Mouse (Mus musculus) heart, embryonic 11.5 days (tissue): ENCODE results near the gene Fkbp4. TPM values are rescaled to one million over a fixed set of nuclear protein-coding genes. Genes with fewer than 3 reads are reported as not detected.

Experiments
- ATAC-seq: fragments of 200-750 bp; cut with Nextera tagmentation; replicated peaks from 2 replicates; pipeline ENCODE4 v1.8.0; 2017; ENCODE audit warnings: moderate library complexity; ENCODE audit not compliant: insufficient number of reproducible peaks, low FRiP score, low TSS enrichment
- H3K27ac ChIP-seq: fragments of 300-500 bp; sonication (generic); 2 replicates; pipeline ENCODE4 v1.5.1; 2014; ENCODE audit warnings: mild to moderate bottlenecking, low read depth, low read length
- H3K27me3 ChIP-seq: fragments of 300-500 bp; sonication (generic); 2 replicates; pipeline ENCODE4 v1.6.1; 2014; ENCODE audit warnings: mild to moderate bottlenecking, low read length, mixed read lengths; ENCODE audit not compliant: control insufficient read depth, insufficient read depth
- H3K36me3 ChIP-seq: fragments of 300-500 bp; sonication (generic); 2 replicates; pipeline ENCODE4 v1.6.1; 2014; ENCODE audit warnings: mild to moderate bottlenecking, low read length, moderate library complexity, mixed read lengths; ENCODE audit not compliant: control insufficient read depth, insufficient read depth
- H3K4me1 ChIP-seq: fragments of 300-500 bp; sonication (generic); 2 replicates; pipeline ENCODE4 v1.6.1; 2014; ENCODE audit warnings: low read length; ENCODE audit not compliant: control insufficient read depth, insufficient read depth
- H3K4me2 ChIP-seq: fragments of 300-500 bp; sonication (generic); 2 replicates; pipeline ENCODE4 v1.6.1; 2014; ENCODE audit warnings: mild to moderate bottlenecking, moderate library complexity
- H3K4me3 ChIP-seq: fragments of 300-500 bp; sonication (generic); 2 replicates; pipeline ENCODE4 v1.5.1; 2014; ENCODE audit warnings: low read depth, low read length
- H3K9ac ChIP-seq: fragments of 300-500 bp; sonication (generic); 2 replicates; pipeline ENCODE4 v1.6.1; 2014; ENCODE audit warnings: mild to moderate bottlenecking, low read depth, low read length, moderate library complexity
- H3K9me3 ChIP-seq: fragments of 300-500 bp; sonication (generic); replicated peaks from 2 replicates; pipeline ENCODE4 v1.6.1; 2016; ENCODE audit warnings: low read length; ENCODE audit not compliant: control insufficient read depth
- WGBS: fragments of 180-500 bp; shearing (Covaris S2); extraction: QIAGEN DNeasy Blood & Tissue Kit; methylation state at CpG from one replicate; pipeline ENCODE4 v1.1.7; 2014; ENCODE audit not compliant: insufficient replicate concordance; 5-methylcytosine and 5-hydroxymethylcytosine counted together
- polyA plus RNA-seq: library from polyadenylated mRNA; unstranded; fragments of >200 nt; fragmentation: Nextera tagmentation; extraction: Ambion mirVana; gene quantifications from 2 replicates; pipeline ENCODE4 v1.2.1, GENCODE M21; 2014

The Fkbp4 gene
- polyA plus RNA-seq, 1 experiment from 2014 or later: 270 TPM

DNA sequence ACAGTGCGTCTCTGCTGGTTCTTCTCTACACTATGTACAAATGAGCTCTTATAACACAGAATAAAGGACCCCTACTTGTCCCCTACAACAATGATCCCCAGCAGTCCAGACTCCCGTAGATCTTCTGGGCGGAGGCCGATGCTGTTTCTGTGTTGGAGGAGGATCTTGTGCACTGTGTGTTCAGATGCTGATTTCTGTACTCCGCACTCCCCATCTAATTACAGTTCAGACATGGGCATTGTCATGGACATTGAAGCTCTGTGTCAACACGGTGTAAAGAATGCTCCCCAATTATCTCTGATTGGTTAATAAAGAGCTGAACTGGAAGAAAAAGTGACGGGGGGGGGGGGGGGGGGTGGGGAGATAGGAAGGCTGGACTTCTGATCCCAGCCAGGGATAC is 27.6 kb upstream of the Fkbp4 start:
- H3K4me2 ChIP-seq: no peak overlapping the region
- H3K4me1 ChIP-seq: no peaks in the 10 kb centered on the region; the same call in 1 of the 2 replicates
- H3K27me3 ChIP-seq: no peaks in the 10 kb centered on the region
- H3K27ac ChIP-seq: no peak overlapping the region
- H3K9me3 ChIP-seq: 0 out of 2 replicates have a peak, but pooled peaks cover 2% of the 10 kb centered on the region
- H3K36me3 ChIP-seq: no peaks in the 10 kb centered on the region
- H3K4me3 ChIP-seq: no peak overlapping the region
- whole genome bisulfite sequencing: 62% methylated on average over 7 of the region's 7 CpGs
- ATAC-seq: no peak
- no peak overlapping the region for H3K9ac ChIP-seq

DNA sequence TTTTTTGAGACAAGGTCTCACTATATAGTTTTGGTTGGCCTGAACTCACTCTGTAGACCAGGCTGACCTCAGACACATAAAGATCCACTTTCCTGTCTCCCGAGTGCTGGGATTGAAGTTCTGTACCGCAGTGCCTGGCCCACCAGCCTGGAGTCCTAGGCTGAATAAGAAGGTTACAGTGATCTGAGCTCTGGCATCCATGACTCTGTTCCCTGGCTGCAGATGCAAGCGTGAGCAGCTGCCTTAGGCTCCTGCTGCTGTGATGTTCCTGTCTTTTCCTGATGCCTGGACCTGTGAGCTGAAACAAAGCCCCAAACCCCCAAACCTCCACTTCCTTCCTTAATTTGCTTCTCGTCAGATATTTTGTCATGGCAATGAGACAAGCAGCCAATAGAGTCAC is 26.5 kb upstream of the Fkbp4 start:
- Histone ChIP-seq H3K4me2 (no peak overlapping the region), H3K9ac (no peak overlapping the region), H3K4me1 (no peaks in the 10 kb centered on the region; the same call in 1 of the 2 replicates), H3K36me3 (no peaks in the 10 kb centered on the region), H3K27me3 (no peaks in the 10 kb centered on the region), H3K4me3 (no peak overlapping the region), H3K9me3 (0 out of 2 replicates have a peak, but pooled peaks cover 2% of the 10 kb centered on the region), H3K27ac (no peak overlapping the region)
- ATAC-seq: no peak
- 72% methylated on average over 4 of the region's 4 CpGs for WGBS

DNA sequence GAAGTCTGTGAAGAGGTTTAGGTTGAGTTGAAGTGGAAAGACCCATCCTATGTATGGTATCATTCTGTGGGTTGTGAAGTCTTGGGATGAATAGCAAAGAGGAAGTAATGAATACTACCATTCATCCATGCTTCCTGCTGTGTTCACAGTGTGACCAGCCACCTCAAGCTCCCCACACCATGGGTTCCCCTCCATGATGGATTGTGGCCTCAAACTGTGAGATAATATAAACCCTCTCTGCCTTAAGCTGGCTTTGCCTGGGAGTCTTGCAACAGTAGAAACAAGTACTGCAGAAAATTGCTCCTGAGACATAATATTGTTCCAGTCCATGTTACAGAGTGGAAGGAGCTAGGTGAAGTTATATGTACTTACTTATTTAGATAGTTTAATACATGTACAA is 23.1 kb upstream of the Fkbp4 start:
- no peaks in the 10 kb centered on the region for H3K36me3 ChIP-seq
- no peaks in the 10 kb centered on the region; the same call in 1 of the 2 replicates for H3K4me1 ChIP-seq
- no peak for ATAC-seq
- no peak overlapping the region for H3K27ac ChIP-seq
- no peak overlapping the region for H3K4me3 ChIP-seq
- H3K4me2 ChIP-seq: no peak overlapping the region
- no peak overlapping the region for H3K9ac ChIP-seq
- 0 out of 2 replicates have a peak, but pooled peaks cover 2% of the 10 kb centered on the region for H3K9me3 ChIP-seq
- no peaks in the 10 kb centered on the region for H3K27me3 ChIP-seq

DNA sequence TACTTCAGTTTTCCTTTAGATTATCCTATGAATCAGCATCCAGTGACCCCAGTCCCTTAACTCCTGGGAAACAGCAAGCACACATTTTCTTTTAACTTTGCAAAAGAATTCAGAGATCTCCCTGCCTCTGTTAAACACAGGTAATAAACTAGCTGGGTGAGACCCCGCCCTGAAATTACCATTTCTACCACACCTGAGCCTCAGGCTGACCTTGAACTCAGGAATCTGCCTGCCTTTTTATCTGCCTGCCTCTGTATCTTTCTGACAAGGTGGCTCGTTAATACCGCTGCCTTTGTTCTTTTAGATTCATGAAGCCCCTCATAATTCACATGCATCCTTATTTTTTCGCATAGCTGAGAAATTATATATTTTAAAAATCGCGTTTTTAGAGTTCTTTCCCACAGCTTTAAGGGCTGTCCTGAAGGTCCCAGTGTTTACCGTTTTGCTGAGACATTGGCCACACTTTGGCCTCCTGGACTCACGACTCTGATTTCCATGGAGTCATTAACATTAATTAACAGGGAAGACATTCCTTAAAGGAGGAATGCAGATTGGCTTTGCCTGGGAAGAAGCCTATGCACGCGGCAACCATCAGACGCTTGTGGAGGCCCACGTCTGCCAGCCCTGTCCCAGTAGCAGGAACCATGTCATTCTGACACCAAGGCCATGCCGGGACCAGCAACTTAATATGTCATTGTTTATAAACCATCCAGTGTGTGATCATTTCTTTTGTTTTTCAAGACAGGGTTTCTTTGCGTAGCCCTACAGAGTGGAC is 22.4 kb upstream of the Fkbp4 start:
- H3K27me3 ChIP-seq: no peaks in the 10 kb centered on the region
- 0 out of 2 replicates have a peak, but pooled peaks cover 2% of the 10 kb centered on the region for H3K9me3 ChIP-seq
- H3K27ac ChIP-seq: no peak overlapping the region
- no peaks in the 10 kb centered on the region for H3K36me3 ChIP-seq
- WGBS: 75% methylated on average over 14 of the region's 14 CpGs
- H3K4me2 ChIP-seq: no peak overlapping the region
- no peaks in the 10 kb centered on the region for H3K4me1 ChIP-seq
- no peak for ATAC-seq
- H3K4me3 ChIP-seq: no peak overlapping the region
- H3K9ac ChIP-seq: no peak overlapping the region

DNA sequence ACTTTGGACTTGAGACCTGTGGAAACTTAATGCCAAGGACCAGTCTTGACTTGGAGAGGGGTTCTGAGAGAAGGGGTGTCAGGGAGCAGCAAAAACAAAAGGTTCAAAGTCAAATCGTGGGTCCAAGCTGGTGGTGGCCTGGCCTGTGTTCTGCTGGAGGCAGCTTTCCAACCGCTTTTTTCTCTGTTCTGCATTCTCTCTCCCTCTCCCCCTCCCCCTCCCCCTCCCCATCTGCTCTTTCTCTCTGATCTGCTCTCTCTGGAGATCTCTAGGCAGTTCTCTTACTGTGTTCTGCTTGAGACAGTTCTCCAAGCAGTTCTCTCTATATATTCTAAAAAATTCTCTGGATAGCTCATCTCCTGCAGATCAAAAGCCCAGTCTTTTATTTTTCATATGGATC is 21.8 kb upstream of the Fkbp4 start:
- H3K4me3 ChIP-seq: no peak overlapping the region
- 0 out of 2 replicates have a peak, but pooled peaks cover 2% of the 10 kb centered on the region for H3K9me3 ChIP-seq
- ATAC-seq: no peak
- H3K27me3 ChIP-seq: no peaks in the 10 kb centered on the region
- no peak overlapping the region for H3K4me2 ChIP-seq
- WGBS: 20% methylated on average over 2 of the region's 2 CpGs
- no peaks in the 10 kb centered on the region for H3K4me1 ChIP-seq
- H3K27ac ChIP-seq: no peak overlapping the region
- H3K36me3 ChIP-seq: no peaks in the 10 kb centered on the region
- no peak overlapping the region for H3K9ac ChIP-seq

DNA sequence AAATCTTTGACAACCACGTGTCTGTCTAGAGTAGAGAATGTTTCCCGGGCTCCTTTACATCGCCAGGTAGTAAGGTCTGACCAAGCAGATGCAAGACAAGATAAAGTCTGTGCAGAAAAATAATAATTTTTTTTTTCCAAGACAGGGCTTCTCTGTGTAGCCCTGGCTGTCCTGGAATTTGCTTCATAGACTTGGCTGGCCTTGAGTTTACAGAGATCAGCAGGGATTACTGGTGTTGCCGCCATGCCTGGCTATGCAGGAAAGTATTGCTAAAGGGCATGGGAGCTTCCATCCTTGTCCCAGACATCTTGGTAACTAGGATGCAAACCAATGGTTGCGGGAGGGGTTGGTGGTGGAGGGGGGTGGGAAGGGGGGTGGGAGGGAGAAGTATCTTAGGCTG is 18.7 kb upstream of the Fkbp4 start:
- Histone ChIP-seq H3K4me3 (no peak overlapping the region), H3K4me2 (no peak overlapping the region), H3K4me1 (no peaks in the 10 kb centered on the region), H3K27ac (no peak overlapping the region), H3K9ac (no peak overlapping the region), H3K27me3 (no peaks in the 10 kb centered on the region), H3K36me3 (no peaks in the 10 kb centered on the region), H3K9me3 (no peaks in the 10 kb centered on the region)
- ATAC-seq: no peak
- WGBS: 76% methylated on average over 5 of the region's 5 CpGs

DNA sequence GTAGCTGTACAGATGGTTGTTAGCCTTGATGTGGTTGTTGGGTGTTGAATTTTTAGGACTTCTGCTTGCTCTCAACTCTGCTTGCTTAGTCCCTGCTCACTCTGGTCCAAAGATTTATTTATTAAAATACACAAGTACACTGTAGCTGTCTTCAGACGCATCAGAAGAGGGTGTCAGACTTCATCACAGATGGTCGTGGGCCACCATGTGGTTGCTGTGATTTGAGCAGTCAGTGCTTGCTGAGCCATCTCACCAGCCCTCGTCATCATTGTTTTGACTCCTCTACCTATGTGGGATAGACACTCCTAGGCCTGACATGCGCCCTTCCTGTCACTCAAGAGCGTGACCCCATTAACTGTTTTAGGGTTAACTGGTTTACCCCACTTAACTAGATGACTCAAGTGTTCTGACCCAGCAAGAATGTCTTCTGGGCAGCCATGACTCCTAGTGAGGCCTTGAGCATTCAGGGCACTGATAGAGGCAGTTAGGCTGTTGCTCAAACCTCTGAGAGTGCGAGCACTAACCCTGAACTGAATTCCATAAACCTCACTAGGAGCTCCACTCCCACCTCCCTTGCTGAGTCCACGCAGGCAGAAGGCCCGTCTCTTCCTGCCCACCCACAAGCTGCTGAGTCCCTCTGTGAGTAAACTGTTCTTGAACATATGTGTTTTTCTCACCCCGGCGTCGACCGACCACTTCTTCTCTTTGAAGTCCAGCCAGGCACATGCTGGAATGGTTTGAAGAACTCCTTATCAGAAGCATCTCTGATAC is 17.5 kb upstream of the Fkbp4 start:
- Histone ChIP-seq H3K9me3 (no peaks in the 10 kb centered on the region), H3K4me2 (no peak overlapping the region), H3K27ac (no peak overlapping the region), H3K9ac (no peak overlapping the region), H3K4me3 (no peak overlapping the region), H3K4me1 (no peaks in the 10 kb centered on the region), H3K36me3 (no peaks in the 10 kb centered on the region), H3K27me3 (no peaks in the 10 kb centered on the region)
- ATAC-seq: no peak
- 70% methylated on average over 12 of the region's 12 CpGs for WGBS

DNA sequence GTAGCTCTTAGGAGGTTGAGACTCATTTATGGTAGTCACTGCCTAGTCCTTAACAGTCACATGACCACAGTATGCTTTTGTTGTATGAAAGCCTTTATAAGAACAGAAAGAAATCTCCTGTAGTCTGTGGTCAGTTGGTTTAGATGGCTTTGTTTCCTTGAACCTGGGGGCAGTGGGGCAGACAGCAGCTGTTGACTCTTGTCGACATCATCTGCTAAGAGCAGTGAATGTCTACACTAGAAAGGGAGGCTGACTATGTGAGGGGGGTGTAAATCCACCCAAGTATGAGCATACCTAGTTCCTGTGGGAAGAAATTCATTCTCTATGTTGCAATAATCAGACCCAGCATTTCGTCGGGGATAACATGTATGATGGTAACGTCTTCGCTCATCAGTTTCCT is 8.6 kb upstream of the Fkbp4 start:
- Histone ChIP-seq H3K27ac (no peak overlapping the region), H3K4me2 (no peak overlapping the region), H3K4me3 (no peak overlapping the region), H3K9me3 (no peaks in the 10 kb centered on the region), H3K36me3 (no peaks in the 10 kb centered on the region), H3K9ac (no peak overlapping the region), H3K27me3 (no peaks in the 10 kb centered on the region), H3K4me1 (0 out of 2 replicates have a peak, but pooled peaks cover 4% of the 10 kb centered on the region)
- 92% methylated on average over 5 of the region's 5 CpGs for WGBS
- no peak for ATAC-seq
